Mouse (Mus musculus) kidney, adult 2 months (tissue): ENCODE data around the gene Arhgap6.

ENCODE experiments used
- CTCF ChIP-seq: fragments of 200-500 bp; conservative IDR thresholded peaks from 2 replicates; pipeline ENCODE4 v1.5.1; 2011; ENCODE audit warnings: low read depth, mild to moderate bottlenecking, control low read depth, low read length, moderate library complexity, mixed read lengths; ENCODE audit not compliant: insufficient read depth, insufficient read length
- POLR2A ChIP-seq: fragments of 200-500 bp; IDR thresholded peaks from one replicate; pipeline ENCODE4 v1.6.1; 2011; ENCODE audit warnings: low read depth, low read length, control low read depth

GRCm38 (mm10) chrX:169012701-169013100, 217.8 kb downstream of the Arhgap6 start:
- TF ChIP-seq POLR2A (no peak), CTCF (no peak)
